Mouse (Mus musculus) gastrocnemius, adult 18-20 months (tissue): ENCODE results near the gene Scgb3a1. TPM values are rescaled to one million over a fixed set of nuclear protein-coding genes. Genes with fewer than 3 reads are reported as not detected.
A peak's percentile ranks its signal among the peaks of the same experiment; 100 is the strongest.

Experiments used
- DNase-seq: peaks from one replicate; pipeline ENCODE4 v3.0.0; 2021; ENCODE audit warnings: low spot score
- long read RNA-seq, 2 experiments: library from polyadenylated mRNA; stranded (forward); transcript quantifications; one replicate each; pipeline ENCODE4 v2.0.0; 2021
- total RNA-seq, 2 experiments: library from RNA; stranded (reverse); gene quantifications; 2 replicates each; pipeline ENCODE4 v1.2.3; 2021

Scgb3a1 gene
- not detected for total RNA-seq
- long read RNA-seq, experiment 1, result 0 reads
- long read RNA-seq, experiment 2, result 0 reads

- DNase-seq, result no peak
Observed at GRCm38 (mm10) chr11:49663310-49663709, at the start of gene Scgb3a1. TSS of gene Scgb3a1 (plus strand) at chr11:49663610.

GRCm38 (mm10) chr11:49615856-49616725 lies 47.3 kb upstream of the Scgb3a1 start:
- no peak for DNase-seq

GRCm38 (mm10) chr11:49618476-49618875 lies 44.9 kb upstream of the Scgb3a1 start:
- no peak for DNase-seq

- no peak for DNase-seq
Observed at GRCm38 (mm10) chr11:49621953-49622352, 41.5 kb upstream of the Scgb3a1 start.

GRCm38 (mm10) chr11:49624156-49624555 lies 39.3 kb upstream of the Scgb3a1 start:
- no peak for DNase-seq

- DNase-seq, result no peak
Observed at GRCm38 (mm10) chr11:49625863-49626262, 37.5 kb upstream of the Scgb3a1 start.

- no peak for DNase-seq
Observed at GRCm38 (mm10) chr11:49626748-49627147, 36.7 kb upstream of the Scgb3a1 start.

GRCm38 (mm10) chr11:49631154-49631553 lies 32.3 kb upstream of the Scgb3a1 start:
- DNase-seq, result no peak

- no peak for DNase-seq
Observed at GRCm38 (mm10) chr11:49632256-49632655, 31.2 kb upstream of the Scgb3a1 start.

- DNase-seq, result no peak
Observed at GRCm38 (mm10) chr11:49634101-49634500, 29.3 kb upstream of the Scgb3a1 start.

GRCm38 (mm10) chr11:49635671-49636070 lies 27.7 kb upstream of the Scgb3a1 start:
- no peak for DNase-seq

GRCm38 (mm10) chr11:49636449-49636848 lies 27.0 kb upstream of the Scgb3a1 start:
- no peak for DNase-seq

- DNase-seq, result no peak
Observed at GRCm38 (mm10) chr11:49645677-49646076, 17.7 kb upstream of the Scgb3a1 start.

GRCm38 (mm10) chr11:49650113-49650993 lies 13.1 kb upstream of the Scgb3a1 start:
- DNase-seq, result no peak

GRCm38 (mm10) chr11:49650994-49651761 lies 12.2 kb upstream of the Scgb3a1 start:
- DNase-seq, result no peak

GRCm38 (mm10) chr11:49651762-49652322 lies 11.6 kb upstream of the Scgb3a1 start:
- DNase-seq, result no peak

- peak; percentile 80 for DNase-seq
Observed at GRCm38 (mm10) chr11:49652401-49653078, 10.9 kb upstream of the Scgb3a1 start.

GRCm38 (mm10) chr11:49653079-49653408 lies 10.4 kb upstream of the Scgb3a1 start:
- DNase-seq, result no peak

GRCm38 (mm10) chr11:49654651-49655050 lies 8.8 kb upstream of the Scgb3a1 start:
- DNase-seq, result no peak

GRCm38 (mm10) chr11:49655501-49655900 lies 7.9 kb upstream of the Scgb3a1 start:
- no peak for DNase-seq

GRCm38 (mm10) chr11:49658065-49658464 lies 5.3 kb upstream of the Scgb3a1 start:
- DNase-seq, result no peak
